Mouse (Mus musculus) T-helper 2 cell (primary cell): ENCODE results near the gene Nr1i3.

ENCODE experiments used
- in situ Hi-C: fragments of 300-600 bp; cut with MboI, MseI; formaldehyde crosslinking; loops from one replicate; pipeline ENCODE4 v1.15.1; 2025; ENCODE audit warnings: high pct_unique_total_duplicates

Nr1i3 gene

DNA sequence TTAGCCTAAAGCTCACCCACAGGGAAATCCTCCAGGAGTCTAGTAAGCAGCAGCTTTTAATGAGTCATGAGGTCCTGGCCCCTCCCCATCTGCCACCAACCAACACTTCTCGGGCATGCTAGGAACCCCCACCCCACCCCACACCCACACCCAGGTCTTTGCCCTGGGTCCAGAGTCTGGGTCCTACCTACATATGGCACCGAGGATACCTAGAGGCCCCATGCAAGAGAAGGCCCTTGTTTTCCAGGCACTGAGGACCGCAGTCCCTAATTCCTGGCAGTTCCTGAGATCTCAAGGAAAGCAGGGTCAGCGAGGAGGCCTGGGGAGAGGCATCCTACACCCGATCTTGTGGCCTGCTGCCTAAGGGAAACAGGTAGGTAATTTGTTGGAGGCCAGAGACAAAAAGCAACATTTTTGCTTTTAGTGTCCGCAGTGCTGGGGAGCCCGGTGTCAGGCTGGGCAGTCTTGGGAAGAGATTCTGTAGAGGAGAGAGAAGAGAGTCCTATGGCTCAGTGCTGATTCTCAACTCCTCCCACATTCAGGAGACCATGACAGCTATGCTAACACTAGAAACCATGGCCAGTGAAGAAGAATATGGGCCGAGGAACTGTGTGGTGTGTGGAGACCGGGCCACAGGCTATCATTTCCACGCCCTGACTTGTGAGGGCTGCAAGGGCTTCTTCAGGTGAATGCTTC, at the start of gene Nr1i3:
Gene Nr1i3 (plus strand): TSS at position 170 of the 696 bp plus-strand sequence.
- in situ Hi-C loops: no loop called here

DNA sequence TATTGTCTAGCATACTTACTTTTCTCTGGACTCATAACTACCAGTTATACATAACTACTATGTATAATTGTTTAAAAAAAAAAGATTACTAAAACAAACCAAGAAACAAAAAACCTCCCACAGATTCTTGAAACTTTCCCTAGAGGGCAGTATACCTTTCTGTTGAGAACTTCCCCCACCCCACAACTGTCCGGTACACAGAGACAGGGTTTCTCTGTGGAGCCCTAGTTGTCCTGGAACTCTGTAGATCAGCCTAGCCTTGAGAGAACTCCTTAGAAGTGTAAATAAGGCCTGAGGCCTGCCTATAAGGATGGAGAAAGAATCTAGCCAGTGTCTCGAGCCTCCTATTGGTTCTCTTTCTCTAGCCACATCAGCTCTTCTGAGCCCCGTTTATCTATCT, 49.5 kb upstream of the Nr1i3 start:
- in situ Hi-C loops: no loop called here

DNA sequence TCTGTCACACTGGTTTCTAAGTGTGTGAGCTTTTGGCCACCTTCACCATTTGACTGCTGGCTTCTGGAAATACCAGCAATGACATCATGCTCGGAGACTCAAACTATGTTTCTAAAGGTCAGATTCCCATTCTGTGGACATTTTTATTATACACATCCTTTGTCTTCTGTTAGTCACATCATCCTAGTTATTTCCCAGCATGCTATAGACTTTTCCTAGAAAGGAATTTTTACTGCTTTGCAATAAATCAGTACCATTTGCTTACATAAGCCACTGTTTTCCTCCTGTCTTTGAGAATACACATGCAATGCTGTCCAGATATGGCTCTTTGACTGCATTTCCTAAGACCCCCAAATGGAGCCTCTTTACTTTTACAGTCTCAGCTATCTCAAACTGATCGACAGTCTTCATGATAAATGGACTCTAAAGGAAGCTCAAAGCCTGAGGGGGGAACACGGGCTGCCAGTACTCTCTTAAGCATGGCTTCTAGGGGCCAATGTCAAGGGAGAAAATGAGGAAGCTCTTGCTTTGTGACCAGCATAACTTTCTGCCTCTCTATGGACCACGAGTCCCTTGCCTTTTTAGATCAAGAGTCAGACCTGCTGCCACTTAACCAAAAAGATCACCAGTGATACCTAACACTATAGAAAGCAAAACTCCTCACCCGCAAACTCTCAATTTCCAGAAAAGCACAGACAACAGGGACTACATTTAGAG, 48.0 kb upstream of the Nr1i3 start:
- in situ Hi-C loops: no loop called here

DNA sequence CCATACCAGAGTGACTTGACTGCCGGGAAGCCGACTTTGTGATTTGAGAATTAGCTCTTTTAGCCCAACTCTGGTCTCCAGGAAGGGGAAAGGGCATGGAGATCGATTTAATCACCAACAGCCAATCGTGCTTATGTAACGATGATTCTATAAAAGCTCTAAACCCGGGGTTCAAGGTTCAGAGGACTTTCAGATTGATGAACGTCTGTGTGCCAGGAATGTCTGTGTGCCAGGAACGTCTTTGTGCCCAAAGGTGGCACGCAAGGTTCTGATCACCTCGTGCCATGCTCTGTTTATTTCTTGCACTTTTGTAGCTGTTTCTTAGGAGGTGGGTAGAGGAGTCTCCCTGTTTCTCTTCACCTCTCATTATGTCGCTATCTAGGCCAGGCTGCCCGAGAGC, 44.9 kb upstream of the Nr1i3 start:
- in situ Hi-C loops: no loop called here

GRCm38 (mm10) chr1:171169913-171170312, 43.9 kb upstream of the Nr1i3 start:
- in situ Hi-C loops: no loop called here

GRCm38 (mm10) chr1:171171138-171171537, 42.6 kb upstream of the Nr1i3 start:
- in situ Hi-C loops: no loop called here

DNA sequence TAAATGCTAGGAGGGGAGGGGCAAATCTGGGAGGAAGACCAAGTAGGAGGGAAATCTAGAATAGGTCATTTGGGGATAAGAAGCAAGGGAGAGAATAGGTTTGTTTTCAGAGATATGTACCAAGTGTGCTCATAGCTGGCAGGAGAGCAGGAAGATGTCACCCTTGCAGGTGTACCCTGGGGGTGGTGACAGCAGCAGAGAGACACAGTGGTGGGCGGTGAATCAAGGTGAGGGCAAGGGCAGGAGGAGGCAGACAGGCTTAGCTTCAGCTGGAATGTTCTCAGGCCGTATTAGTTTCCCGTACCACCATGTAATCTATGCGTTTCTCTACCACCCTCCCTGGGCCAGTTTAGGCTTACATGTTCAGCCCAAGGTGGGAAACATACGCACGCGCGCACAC, 41.0 kb upstream of the Nr1i3 start:
- in situ Hi-C loops: no loop called here

- in situ Hi-C loops: no loop called here
Observed at GRCm38 (mm10) chr1:171179487-171180171, 34.1 kb upstream of the Nr1i3 start.

DNA sequence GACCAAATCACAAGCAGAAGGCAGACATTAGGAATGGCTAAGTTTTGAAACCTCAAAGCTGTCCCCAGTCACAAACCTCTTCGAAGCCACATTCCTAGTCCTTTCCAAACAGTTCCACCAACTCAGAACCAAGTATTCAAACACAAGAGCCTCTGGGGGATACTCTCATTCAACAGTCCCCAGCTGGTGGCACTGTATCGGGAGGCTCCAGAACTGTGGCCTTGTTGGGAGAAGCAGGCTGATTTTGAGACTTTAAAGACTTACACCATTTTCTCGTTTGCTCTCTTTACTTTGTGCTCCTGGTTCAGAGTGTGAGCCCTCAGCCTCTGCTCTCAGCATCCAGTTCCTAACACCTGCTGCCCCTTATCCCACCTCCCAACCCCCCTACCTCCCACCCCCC, 30.7 kb upstream of the Nr1i3 start:
- in situ Hi-C loops: no loop called here

GRCm38 (mm10) chr1:171183620-171184019, 30.1 kb upstream of the Nr1i3 start:
- in situ Hi-C loops: no loop called here

DNA sequence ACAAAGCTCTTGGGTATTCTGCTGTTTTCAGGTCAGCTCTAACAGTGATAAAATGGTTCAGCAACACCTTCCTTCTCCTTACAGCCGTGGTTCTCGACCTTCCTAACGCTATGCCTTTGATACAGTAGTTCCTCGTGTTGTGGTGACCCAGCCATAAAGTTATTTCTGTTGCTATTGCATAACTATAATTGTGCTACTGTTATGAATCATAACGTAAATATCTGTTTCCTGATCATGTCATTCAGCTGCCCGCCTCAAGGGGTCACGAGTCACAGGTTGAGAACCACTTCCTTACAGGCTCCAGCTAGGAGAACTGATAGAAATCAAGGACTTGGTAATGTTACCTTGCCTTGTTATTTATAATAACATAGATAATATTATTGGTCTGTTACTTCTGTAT, 29.5 kb upstream of the Nr1i3 start:
- in situ Hi-C loops: no loop called here

DNA sequence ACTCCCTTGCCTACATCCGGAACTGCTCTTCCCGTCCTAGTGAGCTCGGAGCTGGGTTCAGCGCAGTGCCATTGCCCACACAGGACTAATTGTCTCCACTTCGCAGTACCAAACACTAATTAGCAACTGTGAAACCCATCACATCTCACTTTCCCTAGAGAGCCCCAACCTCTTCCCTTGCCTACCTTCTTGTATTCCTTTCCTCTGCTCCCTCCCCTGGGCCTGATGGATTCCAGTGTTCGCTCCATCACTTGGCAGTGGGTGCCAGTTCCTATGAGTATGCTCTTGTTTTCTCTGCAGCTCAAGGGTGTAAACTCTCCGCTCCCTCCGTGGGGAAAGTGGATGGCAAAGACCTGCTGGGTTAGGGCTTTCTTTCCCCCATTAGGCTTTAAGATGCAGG, 28.1 kb upstream of the Nr1i3 start:
- in situ Hi-C loops: no loop called here

DNA sequence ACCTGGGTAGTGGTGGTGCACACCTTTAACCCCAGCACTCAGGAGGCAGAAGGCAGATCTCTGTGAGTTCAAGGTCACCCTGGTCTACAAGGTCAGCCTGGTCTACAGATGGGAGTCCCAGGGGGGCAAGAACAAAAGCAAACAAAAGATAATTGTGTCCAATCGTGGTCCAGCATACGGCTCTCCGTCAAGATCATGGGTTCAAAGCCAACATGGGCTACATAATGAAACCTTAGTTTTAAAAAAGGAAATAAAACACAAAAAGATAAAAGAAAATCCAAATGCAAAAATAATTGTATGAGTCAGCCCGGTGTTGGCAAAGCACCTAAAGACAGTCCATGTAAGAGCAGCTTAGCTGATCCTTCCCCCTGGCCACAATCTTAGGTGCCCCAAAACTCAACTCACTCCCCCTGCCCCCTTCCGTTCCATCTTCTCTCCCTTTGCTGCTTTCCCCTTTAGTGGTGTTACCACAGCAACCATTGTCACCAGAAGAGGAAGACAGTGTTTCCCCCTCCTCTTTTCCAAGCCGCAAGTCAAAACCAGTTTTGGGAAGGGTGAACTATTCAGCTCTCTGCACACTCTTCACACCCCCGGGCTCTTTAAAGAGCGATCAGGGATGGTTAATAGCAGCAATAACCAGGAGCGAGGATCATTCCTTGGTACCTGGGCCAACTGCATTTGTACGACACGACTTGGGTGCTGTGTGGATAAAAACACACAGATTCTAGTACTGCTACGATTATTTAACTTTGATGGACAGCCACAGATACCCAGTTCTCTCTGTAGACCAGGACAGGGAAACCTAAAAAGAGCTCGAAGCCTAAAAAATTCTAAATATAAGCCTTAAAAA, 25.7 kb upstream of the Nr1i3 start:
- in situ Hi-C loops: no loop called here

GRCm38 (mm10) chr1:171189046-171189445, 24.7 kb upstream of the Nr1i3 start:
- in situ Hi-C loops: no loop called here

- in situ Hi-C loops: no loop called here
Observed at GRCm38 (mm10) chr1:171189476-171190114, 24.2 kb upstream of the Nr1i3 start.

DNA sequence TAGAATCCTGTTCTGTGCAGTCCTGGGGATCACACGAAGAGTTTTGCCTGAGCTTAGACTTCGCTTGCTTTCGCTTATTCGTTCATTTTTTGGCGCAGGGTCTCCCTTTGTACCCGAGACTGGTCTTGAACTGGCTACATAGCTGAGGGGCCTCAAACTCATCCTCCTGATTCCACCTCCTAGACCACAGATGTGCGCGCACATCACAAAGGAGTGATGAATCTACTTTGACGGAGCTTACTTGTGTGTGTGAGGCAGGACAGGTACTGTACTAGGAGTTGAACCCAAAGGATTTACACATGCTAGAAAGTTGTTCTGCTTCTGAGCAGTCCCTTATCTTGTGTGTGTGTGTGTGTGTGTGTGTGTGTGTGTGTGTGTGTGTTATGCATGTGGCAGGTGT, 22.9 kb upstream of the Nr1i3 start:
- in situ Hi-C loops: no loop called here

DNA sequence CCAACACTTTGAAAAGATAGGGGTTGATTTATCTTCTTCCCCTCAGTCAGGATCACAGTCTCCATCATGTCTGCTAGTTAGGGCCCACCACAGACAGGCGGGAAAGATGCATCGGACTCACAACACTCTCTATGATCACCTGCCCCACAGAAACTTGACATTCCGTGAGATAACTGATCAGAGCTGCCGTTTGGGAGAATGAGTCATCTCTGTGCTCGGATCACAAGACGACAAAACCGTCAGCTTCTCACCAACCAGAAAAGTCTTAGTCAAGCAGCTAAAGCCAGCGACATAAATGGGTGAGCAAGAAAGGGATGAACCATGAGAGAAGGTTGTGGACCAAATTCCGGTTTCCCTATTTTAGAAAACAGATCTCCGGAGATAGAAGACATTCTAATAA, 21.5 kb upstream of the Nr1i3 start:
- in situ Hi-C loops: no loop called here

- in situ Hi-C loops: no loop called here
Observed at GRCm38 (mm10) chr1:171193093-171193840, 20.5 kb upstream of the Nr1i3 start.

GRCm38 (mm10) chr1:171193911-171194830, 19.6 kb upstream of the Nr1i3 start:
- in situ Hi-C loops: no loop called here
